Mouse (Mus musculus) bone marrow macrophage, adult 2 months (primary cell): ENCODE results near the gene Lipe.

ENCODE experiments used
- CTCF ChIP-seq: IDR thresholded peaks from 2 replicates; pipeline ENCODE4 v1.5.1; 2012; ENCODE audit warnings: low read depth, mild to moderate bottlenecking, low read length, moderate library complexity
- POLR2A ChIP-seq: IDR thresholded peaks from 2 replicates; pipeline ENCODE4 v1.6.1; 2012; ENCODE audit warnings: mild to moderate bottlenecking, low read depth, low read length, borderline replicate concordance

DNA sequence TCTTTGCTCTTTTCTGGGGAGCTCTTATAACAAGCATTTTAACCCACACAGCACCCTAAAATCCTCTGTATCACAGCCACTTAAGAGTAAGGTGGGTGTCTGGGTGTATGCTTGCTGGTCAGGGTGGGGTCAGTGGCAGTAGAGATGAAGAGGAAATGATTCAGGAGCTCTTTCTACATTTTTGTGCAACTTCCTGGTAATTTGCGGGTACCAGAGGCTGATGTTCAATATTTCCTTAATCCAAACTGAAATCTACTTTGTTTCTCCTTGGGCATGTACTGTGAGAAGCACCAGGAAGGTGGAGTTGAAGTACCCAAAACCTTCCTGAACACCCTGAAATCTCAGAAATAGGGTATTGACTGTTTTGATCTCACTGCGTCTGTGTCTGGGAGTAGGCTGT, 38.2 kb upstream of the Lipe start:
- TF ChIP-seq CTCF (no peak), POLR2A (no peak)
